Mouse (Mus musculus) midbrain, embryonic 10.5 days (tissue): ENCODE measurements around the gene Scn3a. TPM values are rescaled to one million over a fixed set of nuclear protein-coding genes. Genes with fewer than 3 reads are reported as not detected.
"Not testable (repeated sequence)": the region's sequence is repeated elsewhere in the genome, so short reads cannot be mapped to it uniquely, and the experiment has no call there.

ENCODE experiments used
- DNase-seq: peaks from one replicate; pipeline ENCODE4 v3.0.0-alpha.2; 2017; ENCODE audit warnings: low spot score
- H3K27ac ChIP-seq: fragments of 300-500 bp; sonication (generic); replicated peaks from 2 replicates; pipeline ENCODE4 v1.5.1; 2016; ENCODE audit warnings: mild to moderate bottlenecking
- H3K27me3 ChIP-seq: fragments of 300-500 bp; sonication (generic); 2 replicates; pipeline ENCODE4 v1.6.1; 2016; ENCODE audit warnings: low read depth, mild to moderate bottlenecking; ENCODE audit not compliant: poor library complexity, severe bottlenecking
- H3K36me3 ChIP-seq: fragments of 300-500 bp; sonication (generic); 2 replicates; pipeline ENCODE4 v1.6.1; 2016; ENCODE audit warnings: mild to moderate bottlenecking, moderate library complexity
- H3K4me1 ChIP-seq: fragments of 300-500 bp; sonication (generic); 2 replicates; pipeline ENCODE4 v1.6.1; 2016
- H3K4me3 ChIP-seq: fragments of 300-500 bp; sonication (generic); 2 replicates; pipeline ENCODE4 v1.5.1; 2016; ENCODE audit warnings: mild to moderate bottlenecking, moderate library complexity
- H3K9me3 ChIP-seq: fragments of 300-500 bp; sonication (generic); replicated peaks from 2 replicates; pipeline ENCODE4 v1.6.1; 2016; ENCODE audit warnings: mild to moderate bottlenecking
- WGBS: fragments of 180-500 bp; shearing (Covaris S2); methylation state at CpG from one replicate; pipeline ENCODE4 v1.1.7; 2016; 5-methylcytosine and 5-hydroxymethylcytosine counted together
- polyA plus RNA-seq: library from polyadenylated mRNA; unstranded; fragments of >200 nt; fragmentation: Nextera tagmentation; extraction: Ambion mirVana; gene quantifications from 2 replicates; pipeline ENCODE4 v1.2.1, GENCODE M21; 2016

Scn3a gene
- polyA plus RNA-seq, 1 experiment from 2014 or later = 5.0 TPM

- peaks cover 6% of the 10 kb centered on the region for H3K4me1 ChIP-seq
- DNase-seq = no peak
- H3K27ac ChIP-seq = peak overlapping the region; percentile 55
- H3K9me3 ChIP-seq = no peaks in the 10 kb centered on the region
- H3K27me3 ChIP-seq = no peaks in the 10 kb centered on the region
- no peak overlapping the region for H3K4me3 ChIP-seq
- no peaks in the 10 kb centered on the region for H3K36me3 ChIP-seq
- WGBS = 74% methylated on average over 11 of the region's 11 CpGs
Measured at GRCm38 (mm10) chr2:65471311-65471882, 96.0 kb downstream of the Scn3a start.

DNA sequence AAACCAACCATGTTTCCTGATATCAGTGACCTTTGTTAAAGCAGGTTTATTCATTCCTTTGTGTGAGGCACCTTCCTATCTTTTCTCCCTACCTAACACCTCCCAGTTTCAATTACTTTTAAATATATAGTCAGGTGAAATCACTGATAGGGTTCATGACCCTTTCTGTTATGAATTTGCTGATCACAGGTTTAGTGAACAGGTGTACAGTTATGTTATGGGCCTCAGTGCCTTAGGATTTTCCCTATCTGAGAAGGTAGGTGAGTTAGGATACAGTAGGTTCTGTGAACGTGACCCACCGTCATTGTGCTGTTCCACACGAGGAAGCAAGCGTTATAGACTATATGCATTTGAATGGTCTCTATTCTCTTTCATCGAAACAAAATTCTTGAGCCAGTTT, 101.7 kb downstream of the Scn3a start:
- no peaks in the 10 kb centered on the region for H3K9me3 ChIP-seq
- no peaks in the 10 kb centered on the region for H3K27me3 ChIP-seq
- no peak overlapping the region for H3K27ac ChIP-seq
- WGBS = 94% methylated on average over 5 of the region's 5 CpGs
- H3K36me3 ChIP-seq = peaks cover 3% of the 10 kb centered on the region; the same call in 1 of the 2 replicates
- no peak for DNase-seq
- H3K4me3 ChIP-seq = no peak overlapping the region
- no peaks in the 10 kb centered on the region for H3K4me1 ChIP-seq

GRCm38 (mm10) chr2:65453763-65454162, 113.7 kb downstream of the Scn3a start:
- 92% methylated on average over 6 of the region's 6 CpGs for WGBS
- H3K4me3 ChIP-seq = no peak overlapping the region
- H3K27ac ChIP-seq = no peak overlapping the region
- H3K9me3 ChIP-seq = no peaks in the 10 kb centered on the region
- no peaks in the 10 kb centered on the region for H3K36me3 ChIP-seq
- DNase-seq = no peak
- peaks cover 10% of the 10 kb centered on the region; the same call in 1 of the 2 replicates for H3K4me1 ChIP-seq
- H3K27me3 ChIP-seq = no peaks in the 10 kb centered on the region

DNA sequence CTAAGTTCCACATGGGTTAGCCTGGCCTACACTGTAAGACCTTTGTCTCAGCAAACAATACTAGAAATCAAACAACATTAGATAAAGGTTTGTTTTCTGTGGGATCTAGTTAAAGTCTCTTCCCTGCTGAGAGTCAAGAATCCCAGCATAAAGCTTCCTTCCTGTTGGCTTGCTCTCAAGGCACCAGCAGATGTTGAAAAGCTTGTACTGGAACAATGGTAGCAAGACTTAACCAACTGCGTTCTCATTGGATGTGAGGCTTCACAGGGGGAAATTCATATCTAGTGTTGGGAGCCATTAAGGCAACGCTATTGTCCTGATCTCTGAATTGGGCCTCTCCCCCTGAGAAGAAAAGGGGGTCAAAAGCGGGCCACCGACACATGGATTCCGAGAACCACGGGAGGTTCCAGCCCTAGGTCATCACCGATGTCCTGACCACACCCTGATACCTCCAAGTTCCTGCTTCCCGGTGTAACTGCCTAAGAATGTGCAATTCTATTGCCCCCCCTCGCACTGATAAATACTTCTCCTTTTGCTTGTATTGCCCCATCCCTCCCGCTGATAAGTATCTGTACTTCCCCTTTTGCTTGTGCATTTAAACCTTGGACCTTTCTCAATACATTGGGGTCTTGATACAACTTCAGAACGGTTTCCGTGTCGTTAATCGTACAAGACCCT, 115.9 kb downstream of the Scn3a start:
- not testable (repeated sequence) for H3K27ac ChIP-seq, H3K4me1 ChIP-seq, H3K9me3 ChIP-seq, H3K36me3 ChIP-seq, H3K4me3 ChIP-seq, DNase-seq, H3K27me3 ChIP-seq
- 92% methylated on average over 14 of the region's 14 CpGs for WGBS

DNA sequence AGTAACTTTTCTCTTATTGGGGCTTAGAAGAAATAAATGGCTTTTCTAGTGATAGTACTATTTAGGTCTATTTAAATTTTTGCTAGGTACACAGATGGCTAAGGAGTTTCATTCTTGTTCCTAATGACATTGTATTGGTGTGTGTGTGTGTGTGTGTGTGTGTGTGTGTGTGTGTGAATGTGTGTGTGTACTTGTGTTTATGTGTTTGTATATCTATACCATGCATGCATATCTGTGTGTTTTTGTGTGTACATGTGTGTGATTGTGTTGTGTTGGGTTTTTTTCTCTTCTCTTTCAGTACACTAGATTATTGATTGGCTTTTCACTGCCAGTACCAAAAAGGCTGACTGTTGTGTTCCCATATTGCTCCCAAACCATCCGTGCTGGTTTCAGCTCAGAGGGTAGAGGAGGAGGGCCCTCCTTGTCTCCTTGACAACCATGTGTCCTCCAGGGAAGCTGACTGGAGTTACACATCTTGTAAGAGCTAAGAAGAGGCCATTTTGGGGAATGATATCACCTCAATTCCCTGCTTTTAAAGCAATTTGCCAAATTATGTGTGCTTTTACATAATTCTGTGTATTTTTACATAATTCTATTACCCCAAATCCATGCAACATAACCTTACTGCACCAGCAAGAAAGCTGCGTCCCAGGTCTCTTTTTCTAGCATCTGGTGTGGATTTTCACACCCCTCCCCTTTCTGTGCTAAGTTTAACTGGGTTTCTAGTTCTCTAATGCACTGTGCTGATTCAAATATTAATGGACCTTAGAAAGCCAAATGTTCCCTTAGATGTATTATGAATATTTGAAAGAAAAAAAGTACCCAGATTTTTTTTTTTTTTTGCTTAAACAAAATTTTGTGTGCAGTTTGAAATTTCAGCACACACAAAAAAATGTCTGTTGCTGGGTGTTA, 116.7 kb downstream of the Scn3a start:
- 44% methylated on average over 2 of the region's 2 CpGs for WGBS
- DNase-seq = no peak

GRCm38 (mm10) chr2:65449126-65449828, 118.2 kb downstream of the Scn3a start:
- Histone ChIP-seq H3K9me3 (no peaks in the 10 kb centered on the region), H3K4me3 (no peak overlapping the region), H3K27ac (no peak overlapping the region), H3K36me3 (no peaks in the 10 kb centered on the region), H3K4me1 (peaks cover 3% of the 10 kb centered on the region; the same call in 1 of the 2 replicates), H3K27me3 (no peaks in the 10 kb centered on the region)
- DNase-seq = no peak
- WGBS = 97% methylated on average over 5 of the region's 5 CpGs

More for the DNA sequence above, 116.7 kb downstream of the Scn3a start:
- no peaks in the 10 kb centered on the region for H3K27me3 ChIP-seq
- H3K27ac ChIP-seq = no peak overlapping the region
- H3K9me3 ChIP-seq = no peaks in the 10 kb centered on the region
- H3K4me1 ChIP-seq = peaks cover 3% of the 10 kb centered on the region; the same call in 1 of the 2 replicates
- no peak overlapping the region for H3K4me3 ChIP-seq
- no peaks in the 10 kb centered on the region for H3K36me3 ChIP-seq

- WGBS = 89% methylated on average over 4 of the region's 4 CpGs
- Histone ChIP-seq H3K27me3 (no peaks in the 10 kb centered on the region), H3K4me1 (0 out of 2 replicates have a peak, but pooled peaks cover 7% of the 10 kb centered on the region), H3K4me3 (no peak overlapping the region), H3K27ac (no peak overlapping the region), H3K9me3 (no peaks in the 10 kb centered on the region), H3K36me3 (no peaks in the 10 kb centered on the region)
- no peak for DNase-seq
Measured at GRCm38 (mm10) chr2:65443082-65443481, 124.3 kb downstream of the Scn3a start.

- Histone ChIP-seq H3K36me3 (no peaks in the 10 kb centered on the region), H3K4me3 (no peak overlapping the region), H3K27ac (no peak overlapping the region), H3K9me3 (no peaks in the 10 kb centered on the region), H3K27me3 (no peaks in the 10 kb centered on the region), H3K4me1 (0 out of 2 replicates have a peak, but pooled peaks cover 7% of the 10 kb centered on the region)
- no peak for DNase-seq
- WGBS = 76% methylated on average over 5 of the region's 5 CpGs
Measured at GRCm38 (mm10) chr2:65441566-65441965, 125.9 kb downstream of the Scn3a start.

- Histone ChIP-seq H3K27ac (no peak overlapping the region), H3K4me1 (0 out of 2 replicates have a peak, but pooled peaks cover 7% of the 10 kb centered on the region), H3K36me3 (no peaks in the 10 kb centered on the region), H3K4me3 (no peak overlapping the region), H3K9me3 (no peaks in the 10 kb centered on the region), H3K27me3 (no peaks in the 10 kb centered on the region)
- no peak for DNase-seq
- 83% methylated on average over 6 of the region's 6 CpGs for WGBS
Measured at GRCm38 (mm10) chr2:65441110-65441509, 126.3 kb downstream of the Scn3a start.

GRCm38 (mm10) chr2:65436917-65437316, 130.5 kb downstream of the Scn3a start:
- Histone ChIP-seq H3K27me3 (no peaks in the 10 kb centered on the region), H3K4me1 (0 out of 2 replicates have a peak, but pooled peaks cover 7% of the 10 kb centered on the region), H3K4me3 (no peak overlapping the region), H3K36me3 (no peaks in the 10 kb centered on the region), H3K27ac (no peak overlapping the region), H3K9me3 (no peaks in the 10 kb centered on the region)
- no peak for DNase-seq
- 80% methylated on average over 1 of the region's 1 CpGs for WGBS

GRCm38 (mm10) chr2:65423501-65423900, 143.9 kb downstream of the Scn3a start:
- Histone ChIP-seq H3K4me3 (no peak overlapping the region), H3K27me3 (no peaks in the 10 kb centered on the region), H3K4me1 (peaks cover 15% of the 10 kb centered on the region; the same call in 1 of the 2 replicates), H3K9me3 (no peaks in the 10 kb centered on the region), H3K27ac (no peak overlapping the region), H3K36me3 (no peaks in the 10 kb centered on the region)
- WGBS = 72% methylated on average over 5 of the region's 5 CpGs
- no peak for DNase-seq
